Mouse (Mus musculus) right cerebral cortex, adult 18-20 months (tissue): ENCODE results near the gene Slc8a3.
"Not testable (repeated sequence)": the region's sequence is repeated elsewhere in the genome, so short reads cannot be mapped to it uniquely, and the experiment has no call there.

Experiments used
- DNase-seq: peaks from one replicate; pipeline ENCODE4 v3.0.0; 2022; ENCODE audit warnings: mixed read lengths

The Slc8a3 gene

DNA sequence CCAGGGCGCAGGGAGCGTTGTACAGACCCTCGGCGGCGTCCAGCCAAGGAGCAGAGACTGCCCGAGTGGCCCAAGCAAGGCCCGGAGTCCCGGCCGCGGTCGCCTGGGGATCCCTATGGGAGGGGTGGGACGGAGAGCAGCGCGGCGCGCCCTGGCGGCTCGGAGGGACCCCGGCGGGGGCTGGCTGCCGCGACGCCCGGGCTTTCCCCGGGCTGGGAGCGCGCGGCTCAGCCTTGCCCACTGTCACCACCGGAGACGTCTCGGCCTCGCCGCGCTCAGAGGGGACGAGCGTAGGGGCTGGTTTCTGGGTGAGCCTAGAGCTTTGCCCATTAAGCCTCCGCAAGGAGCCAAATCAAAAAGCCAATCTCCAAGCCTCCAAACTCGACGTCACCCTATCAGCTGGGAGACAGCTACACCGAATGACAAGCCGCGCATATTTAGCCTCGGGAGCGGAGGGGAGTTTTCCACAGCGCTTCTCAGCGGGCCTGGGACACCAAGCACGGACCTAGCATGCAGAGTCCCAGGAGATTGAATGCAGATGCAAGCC is at the start of gene Slc8a3:
Slc8a3 (minus strand) TSS at position 306 of the 547 bp plus-strand sequence.
- DNase-seq: peak; percentile 78

- DNase-seq: not testable (repeated sequence)
These were observed 46.4 kb upstream of the Slc8a3 start, which contains the start of gene Gm4787 for GRCm38 (mm10) chr12:81379364-81379763. Gene Gm4787, minus strand, starts transcription at chr12:81379464.

DNA sequence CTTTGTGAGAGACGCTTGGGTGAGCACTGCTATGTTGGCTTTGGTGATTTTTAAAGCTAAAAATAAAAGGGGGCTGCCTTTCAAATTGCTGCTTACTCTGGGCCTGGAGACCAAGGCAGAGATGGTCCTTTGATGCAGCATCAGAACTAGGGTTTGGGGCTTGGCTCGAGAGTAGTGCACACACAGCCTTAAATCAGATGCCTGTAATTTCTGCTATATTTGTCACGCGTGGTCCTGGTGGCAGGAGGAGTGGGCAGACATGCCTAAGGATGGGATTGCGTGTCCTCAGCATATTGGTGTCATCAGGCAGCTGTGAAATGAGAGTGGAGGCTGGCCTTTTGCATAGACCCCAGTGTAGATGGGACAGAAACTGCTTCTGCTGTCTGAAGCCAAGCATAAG is 861 bp upstream of the Slc8a3 start:
- DNase-seq: no peak

DNA sequence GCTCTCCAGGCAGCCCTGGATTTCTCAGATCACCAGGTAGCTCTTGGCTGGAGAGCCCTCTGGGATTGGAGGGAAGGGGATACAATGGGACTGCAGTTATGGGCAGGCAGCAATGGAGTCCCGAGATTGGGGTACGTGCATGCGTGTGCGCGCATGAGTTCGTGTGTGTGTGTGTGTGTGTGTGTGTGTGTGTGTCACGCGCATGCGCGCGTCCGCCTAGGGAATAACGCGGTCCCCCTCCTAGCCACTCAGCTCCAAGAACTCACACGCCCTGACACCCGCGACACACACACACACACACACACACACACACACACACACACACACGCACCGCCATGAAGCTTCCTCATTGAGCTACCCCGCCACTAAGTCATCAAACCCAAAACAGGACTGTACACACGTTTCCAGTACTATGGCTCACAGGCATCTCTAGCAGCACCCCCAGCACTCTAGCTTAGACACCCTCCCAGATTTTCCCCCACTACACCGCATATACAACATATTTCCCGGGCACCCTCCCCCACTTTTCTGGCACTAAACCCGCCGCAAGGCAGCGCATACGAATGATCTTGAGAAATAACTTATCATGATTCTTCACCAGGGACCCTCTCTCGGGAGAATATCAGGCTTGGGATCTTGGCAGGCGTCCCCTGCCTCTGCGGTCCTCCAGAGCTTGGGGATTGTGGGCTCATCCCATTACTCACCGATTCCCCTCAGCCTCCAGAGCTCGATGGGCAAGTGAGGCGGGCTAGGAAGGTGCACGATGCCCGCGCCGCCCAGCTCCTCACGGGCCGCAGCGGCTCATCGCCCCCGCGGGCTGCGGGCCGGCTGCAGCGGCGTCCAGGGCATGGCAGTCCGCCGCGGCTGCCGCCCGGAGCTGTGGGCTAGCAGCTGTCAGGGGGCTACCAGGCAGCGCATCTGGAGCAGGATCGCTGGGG is 774 bp downstream of the Slc8a3 start:
- DNase-seq: peak; percentile 77

GRCm38 (mm10) chr12:81331046-81331638 is 1.8 kb downstream of the Slc8a3 start:
- DNase-seq: no peak

- DNase-seq: no peak
These were observed 8.0 kb downstream of the Slc8a3 start for GRCm38 (mm10) chr12:81324991-81325390.

- peak; percentile 69 for DNase-seq
These were observed 8.9 kb downstream of the Slc8a3 start for GRCm38 (mm10) chr12:81324116-81324515.

GRCm38 (mm10) chr12:81321021-81321420 is 12.0 kb downstream of the Slc8a3 start:
- DNase-seq: no peak

DNA sequence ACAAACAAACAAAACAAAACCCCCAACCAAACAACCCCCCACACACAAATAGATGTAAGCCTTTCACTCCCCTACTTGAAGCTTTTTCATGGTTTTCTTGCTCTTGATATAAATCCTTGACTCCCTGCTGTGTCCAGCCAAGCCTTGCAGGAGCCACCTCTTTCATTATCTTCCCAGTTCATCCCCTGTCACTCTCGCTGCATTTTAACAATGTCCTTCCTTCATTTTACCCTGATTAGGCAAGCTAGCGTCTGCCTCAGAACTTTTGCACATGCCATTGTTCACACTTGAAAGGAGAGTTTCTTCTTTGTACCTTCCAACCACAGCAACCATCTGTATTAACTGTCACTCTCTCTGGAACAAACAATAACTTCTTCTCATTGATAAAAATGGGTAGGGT is 15.2 kb downstream of the Slc8a3 start:
- no peak for DNase-seq

GRCm38 (mm10) chr12:81315953-81316352 is 17.0 kb downstream of the Slc8a3 start:
- DNase-seq: peak; percentile 48

DNA sequence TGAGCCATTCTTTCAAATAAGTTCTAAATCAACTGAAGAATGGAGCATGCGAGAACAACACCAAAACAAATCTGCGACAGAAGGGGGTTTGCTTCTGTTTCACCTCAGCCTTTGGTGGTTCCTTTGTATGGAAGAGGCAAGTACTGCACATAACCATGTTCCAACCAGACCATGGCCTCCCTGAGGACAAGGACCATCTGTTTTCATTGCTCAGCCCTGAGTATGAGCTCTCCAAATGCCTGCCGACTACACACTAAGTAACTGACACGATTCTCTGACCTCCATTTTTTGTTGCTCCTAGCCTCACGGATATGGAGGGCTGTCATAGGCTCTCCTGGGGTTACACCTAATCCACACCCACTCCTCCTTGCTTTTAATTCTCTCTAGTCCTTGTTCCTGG is 29.4 kb downstream of the Slc8a3 start:
- no peak for DNase-seq

- no peak for DNase-seq
These were observed 38.4 kb downstream of the Slc8a3 start for GRCm38 (mm10) chr12:81294613-81295012.

DNA sequence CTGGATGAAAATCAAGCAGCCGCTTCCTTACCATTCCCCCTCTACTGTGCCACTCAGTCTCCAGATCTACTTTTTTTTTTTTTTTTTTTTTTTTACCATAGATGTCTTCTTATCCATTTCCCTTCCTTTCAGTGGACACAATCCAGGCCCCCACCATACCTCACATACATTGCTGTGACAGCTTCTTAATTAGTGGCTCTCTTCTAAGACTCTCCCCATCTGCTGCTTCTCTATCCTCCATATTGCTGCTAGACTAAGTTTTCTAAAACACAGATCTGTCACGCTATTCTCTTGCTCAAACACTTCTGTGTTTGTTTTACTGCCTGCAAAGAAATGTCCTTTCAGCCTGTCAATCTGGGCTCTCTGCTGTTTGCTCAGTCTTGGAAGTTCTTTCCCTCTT is 54.9 kb downstream of the Slc8a3 start:
- no peak for DNase-seq

GRCm38 (mm10) chr12:81274616-81275015 is 58.4 kb downstream of the Slc8a3 start:
- DNase-seq: no peak

- no peak for DNase-seq
These were observed 59.6 kb downstream of the Slc8a3 start for GRCm38 (mm10) chr12:81273333-81273732.

GRCm38 (mm10) chr12:81269246-81269645 is 63.7 kb downstream of the Slc8a3 start:
- no peak for DNase-seq

DNA sequence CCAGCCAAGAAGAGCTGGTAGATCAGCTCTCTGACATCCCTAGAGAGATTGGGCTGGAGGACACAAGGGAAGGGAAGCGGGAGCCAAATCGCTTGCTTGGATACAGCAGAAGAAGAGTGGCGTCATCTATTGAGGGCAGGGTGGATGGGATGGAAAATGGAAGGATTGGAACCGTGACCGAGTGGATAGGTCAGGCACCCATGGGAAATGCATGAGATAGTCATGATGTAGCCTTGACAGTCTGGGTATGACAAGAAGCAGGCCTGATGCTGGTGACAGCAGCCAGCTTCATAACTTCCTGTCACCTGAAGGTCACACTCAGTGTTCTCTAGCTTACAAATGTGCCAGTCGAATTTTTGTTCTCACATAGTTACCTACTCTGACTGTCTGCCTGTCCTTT is 70.2 kb downstream of the Slc8a3 start:
- no peak for DNase-seq

- DNase-seq: no peak
These were observed 74.8 kb downstream of the Slc8a3 start for GRCm38 (mm10) chr12:81258215-81258614.

DNA sequence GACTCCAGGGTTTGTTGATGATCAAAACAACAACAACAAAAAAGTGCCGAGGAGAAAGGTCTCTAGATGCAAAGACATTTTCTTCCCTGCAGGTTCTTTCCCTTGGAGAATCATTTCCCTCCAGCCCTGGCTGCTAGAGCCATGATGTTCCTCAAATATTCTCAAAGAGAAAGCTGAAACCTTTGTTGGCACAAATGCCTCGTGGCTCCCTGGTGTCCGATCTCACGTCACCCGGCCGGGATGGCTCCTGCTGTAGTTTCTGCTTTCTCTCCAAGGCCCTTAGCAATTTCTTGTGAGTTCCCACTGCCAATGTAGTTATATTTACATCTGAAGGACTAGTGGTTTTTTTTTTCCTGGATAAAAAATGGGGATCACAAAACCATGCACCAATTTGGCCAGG is 87.6 kb downstream of the Slc8a3 start:
- DNase-seq: no peak

DNA sequence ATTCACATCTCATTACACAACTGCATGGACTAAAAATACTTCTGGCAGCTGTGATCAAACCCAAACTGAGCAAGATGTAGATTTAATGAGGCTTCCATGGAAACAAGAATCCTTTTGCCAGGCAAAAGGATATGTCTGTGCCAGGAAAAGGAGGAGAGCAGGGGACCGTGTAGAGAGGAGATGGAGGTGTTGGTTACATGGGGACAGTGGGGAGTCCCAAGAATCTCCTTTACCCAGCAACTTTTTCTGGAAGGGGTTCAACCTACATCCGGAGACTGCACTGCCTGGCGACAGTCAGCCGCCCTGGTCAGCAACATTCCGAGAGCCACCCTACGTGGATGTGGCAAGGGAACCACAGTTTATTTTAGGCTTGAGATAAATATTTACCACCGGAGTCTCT is 88.0 kb downstream of the Slc8a3 start:
- peak; percentile 41 for DNase-seq

DNA sequence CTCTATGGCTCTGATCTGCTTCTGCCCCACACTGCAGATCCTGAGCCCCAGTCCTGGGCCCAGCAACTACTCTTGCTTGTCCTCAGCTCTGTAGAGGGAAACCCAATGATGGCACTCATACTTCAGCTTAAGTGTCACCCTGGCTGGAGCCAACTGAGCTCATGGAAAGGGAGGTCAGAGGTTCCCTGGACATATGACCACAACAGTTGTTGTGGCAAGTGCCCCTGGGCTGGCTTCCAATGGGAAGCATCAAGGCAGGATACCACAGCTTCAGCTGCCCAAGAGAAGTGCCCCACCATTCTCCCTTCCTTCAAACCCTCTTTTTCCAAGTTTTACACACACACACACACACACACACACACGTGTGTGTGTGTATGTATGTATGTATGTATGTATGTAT is 88.5 kb downstream of the Slc8a3 start:
- DNase-seq: no peak

- DNase-seq: no peak
These were observed 91.3 kb downstream of the Slc8a3 start for GRCm38 (mm10) chr12:81241676-81242075.

GRCm38 (mm10) chr12:81241096-81241495 is 91.9 kb downstream of the Slc8a3 start:
- no peak for DNase-seq

- no peak for DNase-seq
These were observed 95.8 kb downstream of the Slc8a3 start for GRCm38 (mm10) chr12:81237158-81237557.
